Mouse (Mus musculus) stomach, postnatal 0 days (tissue): ENCODE measurements around the gene Sema4c. TPM values are rescaled to one million over a fixed set of nuclear protein-coding genes. Genes with fewer than 3 reads are reported as not detected.
"Not testable (repeated sequence)": the region's sequence is repeated elsewhere in the genome, so short reads cannot be mapped to it uniquely, and the experiment has no call there.

ENCODE experiments used
- ATAC-seq: fragments of 200-750 bp; cut with Nextera tagmentation; 2 replicates; pipeline ENCODE4 v1.8.0; 2017; ENCODE audit not compliant: low FRiP score, low TSS enrichment
- DNase-seq: peaks from one replicate; pipeline ENCODE4 v3.0.0-alpha.2; 2016; ENCODE audit warnings: low spot score
- H3K27ac ChIP-seq: fragments of 300-500 bp; sonication (generic); replicated peaks from 2 replicates; pipeline ENCODE4 v1.5.1; 2014; ENCODE audit warnings: mild to moderate bottlenecking, control low read depth
- H3K27me3 ChIP-seq: fragments of 300-500 bp; sonication (generic); 2 replicates; pipeline ENCODE4 v1.6.1; 2014; ENCODE audit warnings: low read length; ENCODE audit not compliant: control insufficient read depth, insufficient read depth
- H3K36me3 ChIP-seq: fragments of 300-500 bp; sonication (generic); 2 replicates; pipeline ENCODE4 v1.6.1; 2014; ENCODE audit warnings: low read length, mixed read lengths; ENCODE audit not compliant: control insufficient read depth, insufficient read depth
- H3K4me1 ChIP-seq: fragments of 300-500 bp; sonication (generic); replicated peaks from 2 replicates; pipeline ENCODE4 v1.6.1; 2014; ENCODE audit warnings: antibody characterized with exemption; ENCODE audit not compliant: control insufficient read depth, insufficient read depth
- H3K4me2 ChIP-seq: fragments of 300-500 bp; sonication (generic); replicated peaks from 2 replicates; pipeline ENCODE4 v1.6.1; 2014; ENCODE audit warnings: low read depth, mild to moderate bottlenecking, control low read depth, moderate library complexity
- H3K4me3 ChIP-seq: fragments of 300-500 bp; sonication (generic); 2 replicates; pipeline ENCODE4 v1.5.1; 2014; ENCODE audit warnings: low read depth, low read length, control low read depth
- H3K9ac ChIP-seq: fragments of 300-500 bp; sonication (generic); 2 replicates; pipeline ENCODE4 v1.6.1; 2014; ENCODE audit warnings: mild to moderate bottlenecking, low read length, control low read depth, mixed read lengths
- H3K9me3 ChIP-seq: fragments of 300-500 bp; sonication (generic); 2 replicates; pipeline ENCODE4 v1.6.1; 2016; ENCODE audit warnings: low read length; ENCODE audit not compliant: control insufficient read depth
- CTCF ChIP-seq: IDR thresholded peaks from 2 replicates; pipeline ENCODE4 v1.5.1; 2016; ENCODE audit warnings: antibody characterized with exemption, low read depth, mild to moderate bottlenecking, moderate library complexity
- EP300 ChIP-seq: optimal IDR thresholded peaks from 2 replicates; pipeline ENCODE3; 2016; ENCODE audit warnings: antibody characterized with exemption
- WGBS: fragments of 180-500 bp; shearing (Covaris S2); extraction: QIAGEN DNeasy Blood & Tissue Kit; methylation state at CpG from one replicate; pipeline ENCODE4 v1.1.7; 2014; 5-methylcytosine and 5-hydroxymethylcytosine counted together
- polyA plus RNA-seq: library from polyadenylated mRNA; unstranded; fragments of >200 nt; fragmentation: Nextera tagmentation; extraction: Ambion mirVana; gene quantifications from 2 replicates; pipeline ENCODE4 v1.2.1, GENCODE M21; 2015

Sema4c gene
- polyA plus RNA-seq, 1 experiment from 2014 or later, result 5.0 TPM

DNA sequence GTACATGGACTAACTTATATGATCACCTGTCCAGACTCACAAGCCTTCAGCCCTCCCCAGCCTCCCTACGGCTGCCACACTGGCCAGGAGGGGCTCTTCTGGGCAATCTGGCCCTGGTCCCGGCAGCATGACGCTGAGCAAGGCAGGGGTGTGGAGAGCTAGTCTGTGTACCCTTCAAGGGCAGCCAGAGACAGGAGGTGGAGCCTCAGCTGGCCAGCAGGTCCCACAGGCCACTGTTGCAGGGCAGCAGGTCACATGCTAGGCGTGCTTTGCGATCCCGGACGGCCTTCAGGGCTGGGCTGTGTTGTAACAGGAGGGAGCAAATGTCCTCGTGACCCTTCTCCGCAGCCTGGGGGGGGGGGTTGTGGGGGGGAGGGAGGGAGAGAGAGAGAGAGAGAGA, 19.0 kb downstream of the Sema4c start, which contains the start of gene Gm42417:
Gm42417 (minus strand) TSS at position 244 of the 400 bp plus-strand sequence.
- H3K4me1 ChIP-seq, result no peaks in the 10 kb centered on the region
- no peak within 1 kb of the TSS for H3K4me3 ChIP-seq
- TF ChIP-seq EP300 (no peak), CTCF (no peak)
- WGBS, result 37% methylated on average over 9 of the region's 9 CpGs
- peaks cover 6% of the 10 kb centered on the region for H3K36me3 ChIP-seq
- H3K9ac ChIP-seq, result no peak within 1 kb of the TSS
- 0 out of 2 replicates have a peak within 1 kb of the TSS, but pooled peaks have one; percentile 35 for H3K27ac ChIP-seq
- ATAC-seq (peak; percentile 85), DNase-seq (peak; percentile 78)
- no peaks in the 10 kb centered on the region for H3K27me3 ChIP-seq
- no peak within 1 kb of the TSS for H3K4me2 ChIP-seq
- H3K9me3 ChIP-seq, result no peaks in the 10 kb centered on the region

DNA sequence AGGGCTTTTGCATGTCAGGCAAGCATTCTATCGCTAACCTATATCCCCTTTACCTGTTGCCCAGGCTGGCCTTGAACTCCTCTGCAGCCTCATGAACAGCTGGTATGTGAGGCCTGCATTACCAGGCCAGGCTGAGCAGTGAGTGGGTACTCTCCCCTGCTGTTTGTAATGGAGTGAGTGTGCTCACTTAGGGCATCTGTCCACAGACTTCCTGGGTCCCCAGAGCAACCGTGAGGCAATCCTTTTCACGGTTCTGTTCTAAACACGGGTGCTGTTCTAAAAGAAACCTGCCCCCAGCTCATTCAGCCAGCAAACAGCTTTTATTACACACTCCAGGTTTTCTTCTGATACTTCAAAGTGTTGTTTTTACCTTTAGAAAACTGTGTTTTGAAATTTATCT, 19.4 kb downstream of the Sema4c start:
- H3K36me3 ChIP-seq, result peaks cover 6% of the 10 kb centered on the region
- no peaks in the 10 kb centered on the region for H3K9me3 ChIP-seq
- H3K27me3 ChIP-seq, result no peaks in the 10 kb centered on the region
- no peaks in the 10 kb centered on the region for H3K4me1 ChIP-seq
- H3K4me3 ChIP-seq, result no peak overlapping the region
- TF ChIP-seq EP300, result no peak
- no peak for TF ChIP-seq CTCF
- WGBS, result 76% methylated on average over 4 of the region's 4 CpGs
- H3K27ac ChIP-seq, result no peak overlapping the region
- H3K9ac ChIP-seq, result no peak overlapping the region
- no peak overlapping the region for H3K4me2 ChIP-seq
- no peak for DNase-seq
- ATAC-seq, result no peak

DNA sequence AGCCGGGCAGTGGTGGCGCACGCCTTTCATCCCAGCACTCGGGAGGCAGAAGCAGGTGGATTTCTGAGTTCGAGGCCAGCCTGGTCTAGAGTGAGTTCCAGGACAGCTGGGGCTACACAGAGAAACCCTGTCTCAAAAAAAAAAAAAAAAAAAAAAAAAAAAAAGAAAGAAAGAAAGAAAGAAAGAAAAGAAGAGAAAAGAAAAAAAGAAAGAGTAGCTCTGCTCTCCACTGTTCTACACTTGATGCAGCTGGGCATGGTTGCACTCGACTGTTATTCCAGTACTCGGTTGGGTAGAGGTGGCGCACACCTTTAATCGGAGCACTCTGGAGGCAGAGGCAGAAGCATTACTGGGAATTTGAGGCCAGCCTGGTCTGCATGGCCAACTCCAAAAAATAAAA, 21.4 kb downstream of the Sema4c start, which contains the start of gene Ankrd23:
Ankrd23 (minus strand) TSS at position 101 of the 400 bp plus-strand sequence.
- not testable (repeated sequence) for H3K9me3 ChIP-seq, H3K27me3 ChIP-seq, ATAC-seq, H3K27ac ChIP-seq, DNase-seq, H3K4me2 ChIP-seq, H3K4me1 ChIP-seq, H3K4me3 ChIP-seq, H3K36me3 ChIP-seq, H3K9ac ChIP-seq
- WGBS, result 90% methylated on average over 9 of the region's 9 CpGs

DNA sequence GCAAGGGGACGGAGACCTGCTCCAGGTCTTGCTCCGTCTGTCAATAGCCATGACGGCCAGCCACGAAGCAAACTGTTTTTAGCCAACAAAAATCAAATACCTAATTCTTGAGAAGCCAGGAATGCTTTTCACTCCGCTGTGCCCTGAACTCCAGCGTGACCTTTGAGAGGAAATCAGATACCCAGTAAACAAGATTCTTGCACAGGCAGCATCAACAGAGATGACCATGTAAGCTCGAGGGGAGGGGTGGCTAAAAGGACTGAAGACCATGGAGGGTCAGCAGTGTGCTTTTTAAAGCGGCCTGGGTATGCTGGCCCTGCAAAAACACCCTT, 21.8 kb downstream of the Sema4c start:
- 59% methylated on average over 8 of the region's 8 CpGs for WGBS
- H3K27ac ChIP-seq, result no peak overlapping the region
- H3K9ac ChIP-seq, result no peak overlapping the region
- ATAC-seq (no peak), DNase-seq (no peak)
- peaks cover 6% of the 10 kb centered on the region for H3K36me3 ChIP-seq
- H3K27me3 ChIP-seq, result no peaks in the 10 kb centered on the region
- no peak for TF ChIP-seq EP300
- no peak for TF ChIP-seq CTCF
- no peaks in the 10 kb centered on the region for H3K4me1 ChIP-seq
- H3K4me2 ChIP-seq, result no peak overlapping the region
- H3K9me3 ChIP-seq, result no peaks in the 10 kb centered on the region
- no peak overlapping the region for H3K4me3 ChIP-seq

DNA sequence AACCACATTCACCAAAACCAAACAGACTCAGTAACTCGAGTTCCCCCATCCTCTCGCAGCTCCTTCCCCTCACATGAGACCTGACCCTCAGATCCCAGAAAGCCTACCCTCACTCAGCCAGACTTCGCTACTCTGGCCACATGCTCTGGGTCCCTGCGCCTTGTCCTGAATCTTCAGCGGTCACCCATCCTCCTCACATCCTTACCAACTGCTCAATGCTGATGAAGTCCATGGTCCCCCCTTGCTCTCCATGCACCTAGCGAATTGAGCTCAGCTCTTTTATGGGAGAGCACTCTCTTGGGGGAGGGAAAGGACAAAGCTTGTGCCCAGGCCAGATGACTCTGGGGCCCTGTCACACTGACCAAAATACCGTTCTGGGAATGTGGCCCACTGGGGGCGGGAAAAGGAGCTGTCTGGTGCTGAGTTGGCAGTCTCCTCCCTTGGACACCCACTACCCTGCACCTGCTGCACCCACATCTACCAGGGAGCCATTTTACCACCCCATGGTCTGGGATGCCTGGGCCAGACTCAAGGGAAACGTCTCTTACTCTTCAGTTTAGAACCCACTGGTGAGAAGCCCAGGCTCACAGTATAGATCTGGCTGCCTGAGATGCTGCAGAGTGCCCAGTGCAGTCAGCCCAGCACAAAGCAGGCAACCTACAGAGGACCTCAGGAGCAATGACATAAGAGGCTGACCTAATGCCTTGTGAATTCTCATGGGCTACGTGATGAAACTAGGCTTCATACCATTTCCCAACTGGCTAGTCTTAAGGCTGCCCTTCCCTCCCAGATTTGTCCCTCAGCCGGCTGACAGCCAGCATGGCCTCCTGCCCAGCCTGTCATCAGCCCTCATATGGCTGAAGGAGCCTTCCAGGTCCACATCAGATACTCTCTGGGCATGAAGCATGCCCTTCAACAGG, 22.4 kb downstream of the Sema4c start:
- no peaks in the 10 kb centered on the region for H3K27me3 ChIP-seq
- no peak; the same call in 1 of the 2 replicates for ATAC-seq
- no peak overlapping the region for H3K4me2 ChIP-seq
- H3K36me3 ChIP-seq, result peaks cover 6% of the 10 kb centered on the region; the same call in 1 of the 2 replicates
- 82% methylated on average over 11 of the region's 11 CpGs for WGBS
- no peak overlapping the region for H3K9ac ChIP-seq
- H3K4me1 ChIP-seq, result no peaks in the 10 kb centered on the region
- H3K4me3 ChIP-seq, result no peak overlapping the region
- no peak for DNase-seq
- H3K9me3 ChIP-seq, result no peaks in the 10 kb centered on the region
- no peak for TF ChIP-seq CTCF
- TF ChIP-seq EP300, result no peak
- H3K27ac ChIP-seq, result no peak overlapping the region

DNA sequence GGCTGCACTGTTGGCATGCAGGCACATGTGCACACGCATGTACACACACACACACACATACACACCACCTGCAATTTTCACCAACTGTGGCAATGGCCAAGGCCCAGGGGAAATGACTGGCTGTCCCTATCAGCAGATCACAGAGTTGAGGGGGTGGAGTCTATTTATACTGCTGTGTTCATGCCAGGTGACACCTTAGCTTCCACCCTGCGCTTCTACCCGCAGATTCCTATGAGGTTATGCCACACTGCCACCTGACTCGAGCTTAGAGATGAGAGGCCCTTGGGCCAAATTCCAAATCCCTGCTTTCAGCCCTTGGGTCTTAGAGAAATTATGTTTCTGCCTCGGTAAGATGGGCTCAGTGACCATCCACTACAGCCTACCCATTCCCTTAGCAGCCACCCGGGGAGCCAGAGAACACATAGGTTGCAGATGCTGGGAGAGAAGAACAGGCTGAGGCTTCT, 23.5 kb downstream of the Sema4c start:
- 51% methylated on average over 6 of the region's 6 CpGs for WGBS
- Histone ChIP-seq H3K27ac (no peak overlapping the region; the same call in 1 of the 2 replicates), H3K4me1 (no peaks in the 10 kb centered on the region), H3K9me3 (no peaks in the 10 kb centered on the region), H3K27me3 (no peaks in the 10 kb centered on the region), H3K4me3 (no peak overlapping the region), H3K9ac (no peak overlapping the region), H3K36me3 (peaks cover 6% of the 10 kb centered on the region; the same call in 1 of the 2 replicates), H3K4me2 (no peak overlapping the region)
- peak; percentile 46 for TF ChIP-seq CTCF
- TF ChIP-seq EP300, result no peak
- peak; percentile 61 for ATAC-seq
- peak; percentile 41 for DNase-seq
